Mouse (Mus musculus) bone marrow macrophage, adult 2 months (primary cell): ENCODE results near the gene Cacna1a.

Experiments
- CTCF ChIP-seq: IDR thresholded peaks from 2 replicates; pipeline ENCODE4 v1.5.1; 2012; ENCODE audit warnings: low read depth, mild to moderate bottlenecking, low read length, moderate library complexity
- POLR2A ChIP-seq: IDR thresholded peaks from 2 replicates; pipeline ENCODE4 v1.6.1; 2012; ENCODE audit warnings: mild to moderate bottlenecking, low read depth, low read length, borderline replicate concordance

GRCm38 (mm10) chr8:84614512-84615223, 226.4 kb downstream of the Cacna1a start:
- no peak for TF ChIP-seq POLR2A
- TF ChIP-seq CTCF, result no peak
